Mouse (Mus musculus) macrophage (primary cell): ENCODE data around the gene Fis1. TPM values are rescaled to one million over a fixed set of nuclear protein-coding genes. Genes with fewer than 3 reads are reported as not detected.
"Not testable (repeated sequence)": the region's sequence is repeated elsewhere in the genome, so short reads cannot be mapped to it uniquely, and the experiment has no call there.

Experiments
- H3K27ac ChIP-seq: fragments of 350-480 bp; formaldehyde crosslinking; 2 replicates; pipeline ENCODE4 v1.9.0; 2021
- H3K36me3 ChIP-seq: fragments of 350-480 bp; formaldehyde crosslinking; 2 replicates; pipeline ENCODE4 v1.9.0; 2021; ENCODE audit errors: inconsistent target
- H3K4me3 ChIP-seq: fragments of 350-480 bp; formaldehyde crosslinking; 2 replicates; pipeline ENCODE4 v1.9.0; 2021; ENCODE audit errors: inconsistent target
- H3K79me2 ChIP-seq: fragments of 350-480 bp; formaldehyde crosslinking; 2 replicates; pipeline ENCODE4 v1.9.0; 2021; ENCODE audit errors: inconsistent target
- WGBS: methylation state at CpG from one replicate; pipeline ENCODE4 v1.1.7; 2026; ENCODE audit warnings: inconsistent platforms; ENCODE audit not compliant: missing documents; 5-methylcytosine and 5-hydroxymethylcytosine counted together
- polyA plus RNA-seq: library from polyadenylated mRNA; stranded (reverse); fragments of 250-400 nt; gene quantifications from 3 replicates; pipeline ENCODE4 v1.2.4, GENCODE M21; 2018; ENCODE audit warnings: inconsistent platforms

Gene Fis1
- polyA plus RNA-seq, 1 experiment from 2014 or later, result 118 TPM

- Histone ChIP-seq H3K36me3 (no peaks in the 10 kb centered on the region), H3K4me3 (no peak overlapping the region), H3K27ac (no peak overlapping the region), H3K79me2 (no peaks in the 10 kb centered on the region)
- WGBS, result 89% methylated on average over 5 of the region's 5 CpGs
Observed at GRCm38 (mm10) chr5:136932956-136933355, 20.1 kb upstream of the Fis1 start.

DNA sequence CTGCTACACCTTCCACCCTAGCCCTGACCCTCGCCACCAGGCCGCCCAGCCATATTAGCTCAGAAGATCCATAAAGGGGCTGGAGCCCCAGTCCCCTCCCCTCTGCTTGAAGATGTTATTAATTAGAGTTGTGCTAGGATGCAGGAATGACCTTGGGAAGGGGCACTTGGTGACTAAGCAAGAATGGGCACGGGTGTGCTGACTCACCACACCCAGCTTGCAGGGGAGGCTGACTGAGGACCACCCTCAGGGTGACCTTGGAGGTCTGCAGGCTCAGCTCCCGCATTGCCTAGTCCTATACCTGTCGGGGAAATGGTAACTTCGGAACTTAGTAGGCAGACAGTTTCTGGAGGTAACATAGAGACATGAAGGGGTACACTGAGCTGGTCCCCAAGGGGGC lies 19.1 kb upstream of the Fis1 start:
- Histone ChIP-seq H3K36me3 (no peaks in the 10 kb centered on the region), H3K27ac (no peak overlapping the region), H3K79me2 (no peaks in the 10 kb centered on the region), H3K4me3 (no peak overlapping the region)
- WGBS, result 95% methylated on average over 6 of the region's 6 CpGs

GRCm38 (mm10) chr5:136935905-136936695 lies 17.0 kb upstream of the Fis1 start:
- H3K79me2 ChIP-seq, result no peaks in the 10 kb centered on the region

DNA sequence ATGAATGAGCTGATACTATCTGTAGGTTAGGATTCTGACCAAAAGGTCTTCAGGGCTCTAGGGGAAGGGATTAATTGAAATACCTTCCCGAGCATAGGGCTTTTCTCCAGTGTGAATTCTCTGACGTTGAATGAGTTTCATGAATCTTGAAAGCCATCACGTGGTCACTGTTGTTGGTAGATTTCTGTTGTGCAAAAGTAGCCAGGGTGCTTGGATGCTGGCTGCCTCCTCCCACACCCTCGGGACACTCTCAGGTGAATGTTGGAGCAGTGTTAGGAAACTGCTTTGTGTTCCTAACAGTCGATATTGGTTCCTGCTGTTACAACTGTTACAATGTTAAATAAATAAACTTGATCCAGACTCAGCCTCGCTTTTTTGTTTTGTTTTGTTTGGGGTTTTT lies 16.3 kb upstream of the Fis1 start:
- no peaks in the 10 kb centered on the region for H3K79me2 ChIP-seq
- no peak overlapping the region for H3K4me3 ChIP-seq
- no peak overlapping the region for H3K27ac ChIP-seq
- WGBS, result 90% methylated on average over 5 of the region's 6 CpGs
- H3K36me3 ChIP-seq, result no peaks in the 10 kb centered on the region

More at GRCm38 (mm10) chr5:136935905-136936695, 17.0 kb upstream of the Fis1 start:
- H3K27ac ChIP-seq, result no peak overlapping the region
- WGBS, result 54% methylated on average over 6 of the region's 7 CpGs
- no peak overlapping the region for H3K4me3 ChIP-seq
- H3K36me3 ChIP-seq, result no peaks in the 10 kb centered on the region

DNA sequence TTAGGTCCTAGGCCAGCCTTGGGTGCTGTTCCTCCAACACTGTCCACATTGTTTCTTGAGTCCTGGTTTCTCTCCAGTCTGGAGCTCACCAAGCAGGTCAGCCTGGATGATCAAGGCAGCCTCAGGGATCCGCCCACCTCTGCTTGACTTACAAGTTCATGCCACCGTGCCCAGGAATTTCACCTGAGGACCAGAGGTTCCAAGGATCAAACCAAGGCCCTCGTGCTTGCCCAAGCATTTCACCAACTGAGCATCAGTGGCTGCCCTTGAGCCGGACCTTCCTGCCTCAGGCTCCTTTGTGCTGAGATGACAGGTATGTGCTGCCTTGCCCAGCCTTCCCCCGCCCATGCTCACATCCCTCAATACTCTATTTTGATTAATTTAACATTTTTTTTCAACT lies 15.5 kb upstream of the Fis1 start:
- Histone ChIP-seq H3K4me3 (no peak overlapping the region), H3K36me3 (no peaks in the 10 kb centered on the region), H3K79me2 (no peaks in the 10 kb centered on the region), H3K27ac (no peak overlapping the region)
- WGBS, result 95% methylated on average over 5 of the region's 5 CpGs

GRCm38 (mm10) chr5:136939284-136939683 lies 13.8 kb upstream of the Fis1 start:
- H3K27ac ChIP-seq, result no peak overlapping the region
- H3K4me3 ChIP-seq, result no peak overlapping the region
- 80% methylated on average over 5 of the region's 7 CpGs for WGBS
- no peaks in the 10 kb centered on the region for H3K36me3 ChIP-seq
- H3K79me2 ChIP-seq, result no peaks in the 10 kb centered on the region

GRCm38 (mm10) chr5:136940029-136940428 lies 13.0 kb upstream of the Fis1 start:
- not testable (repeated sequence) for H3K27ac ChIP-seq, H3K4me3 ChIP-seq, H3K79me2 ChIP-seq, H3K36me3 ChIP-seq
- WGBS, result 88% methylated on average over 6 of the region's 6 CpGs

- no peak overlapping the region for H3K27ac ChIP-seq
- no peaks in the 10 kb centered on the region for H3K36me3 ChIP-seq
- H3K79me2 ChIP-seq, result no peaks in the 10 kb centered on the region
- no peak overlapping the region for H3K4me3 ChIP-seq
- WGBS, result 87% methylated on average over 12 of the region's 12 CpGs
Observed at GRCm38 (mm10) chr5:136940845-136941560, 12.1 kb upstream of the Fis1 start.

GRCm38 (mm10) chr5:136942781-136943180 lies 10.3 kb upstream of the Fis1 start:
- H3K27ac ChIP-seq, result no peak overlapping the region
- no peaks in the 10 kb centered on the region for H3K79me2 ChIP-seq
- 88% methylated on average over 3 of the region's 3 CpGs for WGBS
- H3K4me3 ChIP-seq, result no peak overlapping the region
- no peaks in the 10 kb centered on the region for H3K36me3 ChIP-seq

DNA sequence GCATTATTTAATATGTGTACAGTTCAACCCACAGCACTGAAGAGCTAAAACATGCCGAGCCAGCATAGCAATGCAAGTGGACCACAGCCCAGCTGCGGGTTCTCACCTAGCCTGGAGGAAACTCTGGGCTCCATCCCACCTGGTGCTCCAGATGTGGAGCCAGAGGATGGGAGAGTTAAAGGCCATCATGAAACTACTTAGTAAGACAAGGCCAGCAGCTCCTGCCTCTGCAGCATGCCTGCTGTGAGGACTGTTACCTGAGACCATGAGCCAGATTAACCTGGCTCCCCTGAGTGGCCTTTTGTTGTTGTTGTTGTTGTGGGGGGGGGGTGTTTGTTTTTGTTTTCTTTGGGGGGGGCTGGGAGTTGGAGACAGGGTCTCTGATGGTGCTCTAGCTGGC lies 9.7 kb upstream of the Fis1 start:
- Histone ChIP-seq H3K36me3 (no peaks in the 10 kb centered on the region), H3K4me3 (no peak overlapping the region), H3K27ac (no peak overlapping the region), H3K79me2 (no peaks in the 10 kb centered on the region)
- WGBS, result 85% methylated on average over 2 of the region's 2 CpGs

- WGBS, result 86% methylated on average over 12 of the region's 12 CpGs
- Histone ChIP-seq H3K36me3 (no peaks in the 10 kb centered on the region), H3K79me2 (no peaks in the 10 kb centered on the region), H3K27ac (no peak overlapping the region), H3K4me3 (no peak overlapping the region)
Observed at GRCm38 (mm10) chr5:136945084-136945483, 8.0 kb upstream of the Fis1 start.

GRCm38 (mm10) chr5:136947874-136948273 lies 5.2 kb upstream of the Fis1 start:
- no peaks in the 10 kb centered on the region for H3K36me3 ChIP-seq
- no peak overlapping the region for H3K4me3 ChIP-seq
- H3K27ac ChIP-seq, result no peak overlapping the region
- H3K79me2 ChIP-seq, result no peaks in the 10 kb centered on the region

GRCm38 (mm10) chr5:136949551-136950336 lies 3.3 kb upstream of the Fis1 start:
- not testable (repeated sequence) for H3K4me3 ChIP-seq, H3K27ac ChIP-seq, H3K36me3 ChIP-seq, H3K79me2 ChIP-seq
- WGBS, result 75% methylated on average over 12 of the region's 14 CpGs

DNA sequence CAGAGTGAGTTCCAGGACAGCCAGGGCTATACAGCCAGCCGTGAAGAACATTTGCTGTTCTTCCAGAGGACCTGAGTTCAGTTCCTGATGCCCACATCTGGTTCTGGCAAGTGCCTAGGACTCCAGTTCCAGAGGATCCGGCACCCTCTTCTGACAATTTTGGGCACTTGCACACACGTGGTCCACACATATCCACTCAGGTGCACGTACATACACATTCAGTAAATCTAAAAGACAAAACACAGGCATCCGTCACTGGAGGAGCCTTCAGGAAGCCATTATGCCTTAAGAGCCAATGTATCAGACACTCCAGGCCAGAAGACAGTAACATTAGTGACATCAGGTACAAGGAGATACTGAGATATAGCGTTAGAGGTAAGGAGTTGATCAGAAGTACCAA lies 2.6 kb upstream of the Fis1 start:
- H3K79me2 ChIP-seq, result peaks cover 16% of the 10 kb centered on the region
- H3K36me3 ChIP-seq, result no peaks in the 10 kb centered on the region
- WGBS, result 92% methylated on average over 6 of the region's 6 CpGs
- H3K27ac ChIP-seq, result no peak overlapping the region
- H3K4me3 ChIP-seq, result no peak overlapping the region

- Histone ChIP-seq H3K4me3 (no peak overlapping the region), H3K27ac (no peak overlapping the region), H3K36me3 (no peaks in the 10 kb centered on the region), H3K79me2 (peaks cover 33% of the 10 kb centered on the region)
- WGBS, result 59% methylated on average over 4 of the region's 4 CpGs
Observed at GRCm38 (mm10) chr5:136952153-136952552, 922 bp upstream of the Fis1 start.
